Mouse (Mus musculus) C2C12 (cell line): ENCODE measurements at regions not wholly inside any gene's neighbourhood (a gene's known extent, or its start where the extent isn't known, plus 50 kb on each side); places are given as distances from the start of the nearest gene placed in this dataset.
"Not testable (repeated sequence)": the region's sequence is repeated elsewhere in the genome, so short reads cannot be mapped to it uniquely, and the experiment has no call there.

ENCODE experiments used
- H3K27me3 ChIP-seq: one replicate; pipeline ENCODE4 v1.6.1; 2011; ENCODE audit not compliant: control insufficient read depth, insufficient read depth, insufficient read length
- H3K36me3 ChIP-seq: one replicate; pipeline ENCODE4 v1.6.1; 2011; ENCODE audit not compliant: control insufficient read depth, insufficient read depth
- H3K4me3 ChIP-seq: one replicate; pipeline ENCODE4 v1.5.1; 2011; ENCODE audit warnings: mild to moderate bottlenecking, control low read depth; ENCODE audit not compliant: poor library complexity, insufficient read depth, severe bottlenecking
- H3K79me2 ChIP-seq: one replicate; pipeline ENCODE4 v1.6.1; 2011; ENCODE audit not compliant: control insufficient read depth, insufficient read depth
- H3K79me3 ChIP-seq: one replicate; pipeline ENCODE4 v1.6.1; 2011; ENCODE audit warnings: low read depth, control low read depth
- H3ac ChIP-seq: one replicate; pipeline ENCODE3; 2011; ENCODE audit warnings: low read depth; ENCODE audit not compliant: control insufficient read depth, insufficient read length
- CEBPB ChIP-seq: IDR thresholded peaks from one replicate; pipeline ENCODE4 v1.6.1; 2011; ENCODE audit warnings: low read depth, mild to moderate bottlenecking, control low read depth, moderate library complexity
- CTCF ChIP-seq: IDR thresholded peaks from one replicate; pipeline ENCODE4 v1.5.1; 2011; ENCODE audit not compliant: control insufficient read depth, insufficient read depth, insufficient read length
- FOSL1 ChIP-seq: IDR thresholded peaks from one replicate; pipeline ENCODE4 v1.8.0; 2011; ENCODE audit warnings: mild to moderate bottlenecking, low read length; ENCODE audit not compliant: poor library complexity, insufficient read depth, severe bottlenecking
- MAX ChIP-seq: IDR thresholded peaks from one replicate; pipeline ENCODE4 v1.6.1; 2011; ENCODE audit warnings: mild to moderate bottlenecking, control low read depth
- MYOD1 ChIP-seq: IDR thresholded peaks from one replicate; pipeline ENCODE4 v1.6.1; 2011; ENCODE audit warnings: low read depth; ENCODE audit not compliant: control insufficient read depth, insufficient read length
- MYOG ChIP-seq: IDR thresholded peaks from one replicate; pipeline ENCODE4 v1.6.1; 2011; ENCODE audit not compliant: control insufficient read depth, insufficient read length; ENCODE audit errors: extremely low read depth
- USF1 ChIP-seq: IDR thresholded peaks from one replicate; pipeline ENCODE4 v1.6.1; 2011; ENCODE audit warnings: low read depth, mild to moderate bottlenecking, control low read depth, moderate library complexity

DNA sequence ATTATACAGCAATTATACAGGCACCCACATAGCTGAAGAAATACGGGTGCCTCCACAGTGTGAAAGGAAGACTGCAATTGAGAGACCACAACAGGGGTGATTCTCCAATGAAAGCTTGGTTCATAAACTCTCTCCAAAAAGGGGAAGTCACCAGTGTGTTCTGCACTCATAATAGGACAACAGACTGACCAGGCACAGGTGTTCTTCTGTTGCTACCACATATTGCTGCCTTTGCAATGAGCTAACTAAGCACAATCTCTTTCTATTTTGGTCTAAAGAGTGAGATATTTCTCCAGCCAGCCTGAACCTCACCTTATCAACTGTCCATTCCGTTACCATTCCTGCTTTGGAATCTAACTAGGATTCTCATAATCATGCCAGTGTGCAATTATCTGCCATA is 216.8 kb upstream of the Irak1bp1 start:
- Histone ChIP-seq H3K27me3 (no peaks in the 10 kb centered on the region), H3K36me3 (no peaks in the 10 kb centered on the region), H3K79me3 (no peaks in the 10 kb centered on the region), H3ac (no peak overlapping the region), H3K79me2 (no peaks in the 10 kb centered on the region), H3K4me3 (no peak overlapping the region)
- TF ChIP-seq USF1 = no peak
- no peak for TF ChIP-seq MYOG
- no peak for TF ChIP-seq CEBPB
- TF ChIP-seq MAX = no peak
- TF ChIP-seq MYOD1 = no peak
- no peak for TF ChIP-seq FOSL1
- no peak for TF ChIP-seq CTCF

DNA sequence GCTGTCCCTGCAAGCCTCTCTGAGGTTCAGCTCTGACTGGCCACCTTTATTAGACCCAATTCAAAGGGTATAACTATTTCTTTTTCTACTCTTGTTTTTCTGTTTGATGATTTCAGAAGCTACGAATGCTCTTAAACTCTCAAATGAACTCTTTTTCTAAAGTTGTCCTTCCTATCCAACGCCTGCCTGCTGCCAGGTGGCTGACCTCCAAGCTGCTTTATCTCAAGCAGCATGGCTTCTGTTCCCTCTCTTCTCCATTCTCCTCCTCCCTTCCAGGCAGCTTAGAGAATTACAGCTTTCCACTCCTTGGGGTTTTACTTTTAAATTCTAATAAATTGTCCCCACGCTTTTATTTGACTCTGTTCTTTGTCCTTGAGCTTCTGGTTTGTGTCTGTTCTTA is 196.9 kb upstream of the Irak1bp1 start:
- no peak overlapping the region for H3ac ChIP-seq
- H3K79me2 ChIP-seq = no peaks in the 10 kb centered on the region
- H3K27me3 ChIP-seq = no peaks in the 10 kb centered on the region
- H3K36me3 ChIP-seq = no peaks in the 10 kb centered on the region
- H3K4me3 ChIP-seq = no peak overlapping the region
- TF ChIP-seq CEBPB (no peak), CTCF (no peak), MYOG (no peak), FOSL1 (no peak), MYOD1 (no peak), MAX (no peak), USF1 (no peak)
- H3K79me3 ChIP-seq = no peaks in the 10 kb centered on the region

GRCm38 (mm10) chr9:82640277-82640676 is 189.1 kb upstream of the Irak1bp1 start:
- Histone ChIP-seq H3K36me3 (no peaks in the 10 kb centered on the region), H3K27me3 (no peaks in the 10 kb centered on the region), H3K4me3 (no peak overlapping the region), H3K79me2 (no peaks in the 10 kb centered on the region), H3ac (no peak overlapping the region), H3K79me3 (no peaks in the 10 kb centered on the region)
- no peak for TF ChIP-seq CTCF
- TF ChIP-seq MAX = no peak
- no peak for TF ChIP-seq CEBPB
- no peak for TF ChIP-seq FOSL1
- no peak for TF ChIP-seq USF1
- no peak for TF ChIP-seq MYOG
- TF ChIP-seq MYOD1 = no peak

- no peaks in the 10 kb centered on the region for H3K79me2 ChIP-seq
- no peaks in the 10 kb centered on the region for H3K79me3 ChIP-seq
- H3K27me3 ChIP-seq = no peaks in the 10 kb centered on the region
- TF ChIP-seq FOSL1 = no peak
- TF ChIP-seq MAX = no peak
- TF ChIP-seq MYOG = no peak
- TF ChIP-seq CTCF = no peak
- no peak for TF ChIP-seq CEBPB
- no peak for TF ChIP-seq USF1
- no peak overlapping the region for H3K4me3 ChIP-seq
- H3K36me3 ChIP-seq = no peaks in the 10 kb centered on the region
- no peak overlapping the region for H3ac ChIP-seq
Observed at GRCm38 (mm10) chr9:82643900-82644299, 185.4 kb upstream of the Irak1bp1 start.

DNA sequence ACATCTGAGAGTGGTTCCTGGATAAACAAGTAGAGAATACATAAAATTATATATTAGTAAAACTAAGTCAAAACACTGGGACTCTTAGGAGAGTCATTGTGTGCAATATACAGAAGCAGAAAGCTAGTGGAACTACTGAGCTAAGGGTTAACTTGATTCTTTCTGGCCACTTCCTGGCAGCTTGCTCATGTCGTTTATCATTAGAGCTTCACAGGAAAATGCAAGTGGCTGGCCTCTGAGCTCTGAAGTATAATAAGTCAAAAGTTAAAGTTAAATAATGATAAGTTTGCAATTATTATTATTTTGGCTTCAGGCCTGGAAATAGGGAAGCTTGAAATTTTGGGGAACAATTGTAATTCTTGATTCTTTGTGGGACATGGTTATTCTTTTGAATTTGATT is 173.8 kb upstream of the Irak1bp1 start:
- H3K79me3 ChIP-seq, H3K4me3 ChIP-seq, H3K27me3 ChIP-seq, H3K79me2 ChIP-seq, H3ac ChIP-seq, H3K36me3 ChIP-seq: not testable (repeated sequence)

DNA sequence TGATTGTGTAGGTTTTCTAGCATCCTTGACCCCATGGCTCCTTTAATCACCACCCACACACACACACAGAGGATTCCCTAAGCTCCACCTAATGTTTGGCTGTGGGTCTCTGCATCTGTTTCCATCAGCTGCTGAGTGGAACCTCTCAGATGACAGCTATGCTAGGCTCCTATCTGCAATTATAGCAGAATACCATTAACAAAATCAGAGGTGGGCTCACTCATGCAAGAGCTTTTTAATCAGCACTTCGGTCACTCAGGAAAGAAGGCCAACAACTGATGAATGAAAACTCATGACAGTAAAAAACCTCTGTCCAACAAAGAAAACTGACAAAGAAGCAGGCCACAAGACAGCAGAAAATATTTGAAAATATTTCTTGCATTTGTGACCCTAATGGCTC is 147.1 kb upstream of the Irak1bp1 start:
- H3K36me3 ChIP-seq = no peaks in the 10 kb centered on the region
- H3K27me3 ChIP-seq = no peaks in the 10 kb centered on the region
- H3K79me3 ChIP-seq = no peaks in the 10 kb centered on the region
- no peak overlapping the region for H3K4me3 ChIP-seq
- no peaks in the 10 kb centered on the region for H3K79me2 ChIP-seq
- H3ac ChIP-seq = no peak overlapping the region
- TF ChIP-seq MAX (no peak), CEBPB (no peak), MYOG (no peak), MYOD1 (no peak), USF1 (no peak), CTCF (no peak), FOSL1 (no peak)
